Mouse (Mus musculus) c-Kit-positive CD71-positive TER-119-positive erythroid progenitor cells, embryonic 14.5 days (primary cell): Measurements from ENCODE around the gene Rbfox1.

Experiments used
- DNase-seq: peaks from one replicate; pipeline ENCODE4 v3.0.0-alpha.2; 2013; ENCODE audit warnings: low spot score

Rbfox1 gene

DNA sequence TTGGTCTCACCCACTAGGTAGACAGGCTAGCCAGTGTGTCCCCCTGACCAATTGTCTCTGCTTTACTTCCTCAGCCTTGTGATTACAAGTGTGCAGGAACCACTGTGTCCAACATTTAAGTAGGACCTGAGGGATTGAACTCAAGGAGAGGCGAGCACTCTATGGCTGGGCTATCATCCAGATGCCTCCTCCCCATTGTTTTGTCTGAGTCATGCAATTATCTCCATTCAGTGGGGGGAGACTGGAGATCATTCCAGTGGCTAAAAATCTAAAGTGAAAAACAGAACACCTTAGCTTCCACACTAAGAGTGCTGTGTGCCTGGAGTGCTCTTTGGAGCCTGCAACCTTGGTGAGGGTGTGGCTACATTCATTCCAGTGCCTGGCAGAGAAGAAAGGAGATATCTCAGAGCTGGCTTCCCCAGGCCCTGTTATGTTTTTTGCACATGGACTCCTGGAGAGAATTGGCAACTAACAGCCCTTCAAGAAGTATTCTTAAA lies 594.0 kb downstream of the Rbfox1 start:
- no peak for DNase-seq

GRCm38 (mm10) chr16:6479616-6480410 lies 594.7 kb downstream of the Rbfox1 start:
- DNase-seq: no peak

GRCm38 (mm10) chr16:6480411-6480728 lies 595.2 kb downstream of the Rbfox1 start:
- peak; percentile 30 for DNase-seq

GRCm38 (mm10) chr16:6483628-6484027 lies 598.5 kb downstream of the Rbfox1 start:
- no peak for DNase-seq

DNA sequence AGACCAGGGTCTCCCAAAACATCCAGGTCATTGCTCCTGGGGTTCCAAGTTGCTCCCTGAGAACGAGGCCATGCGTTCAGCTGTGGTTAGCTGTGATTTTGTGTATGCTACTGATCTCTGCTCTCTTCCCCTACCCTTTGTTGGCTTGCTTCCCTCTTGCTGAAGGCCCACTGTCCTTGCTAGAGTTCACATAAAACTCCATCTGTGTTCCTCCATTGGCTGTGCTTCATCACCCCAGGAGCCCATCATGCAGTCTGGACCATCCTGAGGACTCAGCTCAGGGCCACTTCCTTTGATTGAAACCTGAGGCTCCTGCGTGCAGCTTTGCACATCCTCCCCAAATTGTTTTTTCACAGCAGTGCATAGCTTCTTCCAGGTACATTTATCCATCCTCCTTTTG lies 600.5 kb downstream of the Rbfox1 start:
- DNase-seq: no peak

DNA sequence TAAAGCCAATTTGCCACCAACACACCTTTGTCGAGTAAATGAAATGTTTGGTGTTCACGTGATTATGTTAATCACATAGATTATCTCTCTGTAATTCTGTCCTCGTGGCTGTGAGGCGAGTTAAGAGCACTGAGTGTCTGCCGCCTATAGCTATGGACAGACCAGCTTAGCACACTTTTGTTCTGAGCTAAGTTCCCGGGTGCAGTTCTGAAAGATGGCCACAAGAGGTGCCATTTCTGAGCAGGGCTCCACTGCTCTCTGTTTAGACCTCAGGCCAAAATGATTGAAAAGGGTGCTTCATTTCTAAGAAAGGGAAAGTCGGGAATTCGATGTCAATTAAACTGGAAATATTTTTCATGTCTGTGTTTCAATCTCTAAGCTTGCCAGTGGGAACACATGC lies 617.1 kb downstream of the Rbfox1 start:
- DNase-seq: no peak

DNA sequence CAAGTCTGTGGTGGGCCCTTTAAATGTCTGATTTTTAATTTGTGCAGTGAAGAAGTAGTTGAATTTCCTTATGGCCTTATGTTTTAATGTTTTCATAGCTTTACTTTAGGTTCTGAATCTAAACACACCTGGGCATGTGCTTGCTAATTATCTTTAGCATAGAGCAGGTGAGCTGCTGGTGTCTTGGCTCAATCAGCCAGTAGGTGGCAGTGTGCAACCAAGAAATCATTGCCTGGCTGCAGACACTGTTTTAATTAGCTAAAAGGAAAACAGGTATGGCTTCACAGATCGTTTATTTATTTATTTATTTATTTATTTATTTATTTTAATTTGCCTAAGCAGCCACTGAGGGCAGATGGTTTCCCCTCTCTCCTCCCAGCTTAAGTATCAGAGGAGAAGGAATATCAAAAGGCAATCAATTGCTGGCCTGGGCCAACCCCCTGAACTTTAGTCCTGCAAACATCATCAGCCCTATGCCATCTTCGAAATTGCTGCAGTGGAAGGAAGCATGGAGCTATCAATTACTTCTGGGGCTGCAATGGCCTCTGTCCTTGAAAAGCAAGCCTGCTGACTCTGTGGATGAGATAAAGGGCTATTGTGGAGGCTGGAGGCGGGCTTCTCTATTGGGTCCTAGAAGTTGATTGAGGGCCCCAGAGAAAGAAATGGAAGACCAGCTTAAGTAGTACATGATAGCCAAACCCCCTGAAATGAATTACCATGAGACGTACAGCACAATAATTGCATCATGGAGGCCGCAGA lies 618.6 kb downstream of the Rbfox1 start:
- no peak for DNase-seq

- DNase-seq: no peak
Measured at GRCm38 (mm10) chr16:6508924-6509323, 623.8 kb downstream of the Rbfox1 start.

DNA sequence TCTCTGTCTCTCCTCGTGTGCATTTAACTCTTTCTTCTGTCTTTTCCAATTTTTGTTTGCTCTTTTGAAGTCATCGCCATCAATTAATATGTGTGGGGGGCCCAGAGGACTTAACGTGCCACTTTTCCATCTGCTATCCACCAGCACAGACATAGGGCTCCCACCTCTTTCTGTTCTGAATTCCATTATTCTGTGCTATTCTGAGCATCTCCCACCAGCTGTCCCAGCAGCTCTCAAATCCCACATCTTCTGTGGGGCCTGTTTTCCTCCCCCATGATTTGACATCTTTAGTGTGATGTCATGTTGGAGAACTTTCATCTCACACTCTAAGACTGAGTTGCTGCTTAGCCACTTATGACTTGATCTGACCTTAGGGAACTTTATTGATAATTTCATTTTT lies 634.3 kb downstream of the Rbfox1 start:
- no peak for DNase-seq

- no peak for DNase-seq
Measured at GRCm38 (mm10) chr16:6525507-6526170, 640.5 kb downstream of the Rbfox1 start.

DNA sequence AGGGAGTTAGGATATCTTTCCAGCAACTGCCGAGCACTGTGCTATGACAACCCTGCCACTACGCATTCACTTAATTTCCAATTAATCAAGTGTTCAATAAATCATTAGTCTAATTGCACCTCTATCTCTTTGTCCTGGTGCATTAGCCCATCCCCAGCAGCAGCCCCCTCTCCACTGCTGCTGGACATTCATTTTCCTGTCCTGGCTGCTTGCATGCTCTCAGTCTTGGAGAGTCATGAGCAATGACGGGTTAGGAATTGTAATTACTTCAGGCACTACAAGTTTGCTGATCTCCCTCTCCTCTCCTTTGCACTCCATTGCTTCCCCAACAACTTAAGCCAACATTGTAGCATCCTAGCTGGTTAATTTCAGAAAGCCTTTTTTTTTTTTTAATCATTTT lies 646.3 kb downstream of the Rbfox1 start:
- DNase-seq: no peak

- DNase-seq: no peak
Measured at GRCm38 (mm10) chr16:6532077-6532995, 647.2 kb downstream of the Rbfox1 start.

GRCm38 (mm10) chr16:6555776-6556175 lies 670.6 kb downstream of the Rbfox1 start:
- DNase-seq: no peak

GRCm38 (mm10) chr16:6557726-6558125 lies 672.6 kb downstream of the Rbfox1 start:
- no peak for DNase-seq

- DNase-seq: no peak
Measured at GRCm38 (mm10) chr16:6584700-6585099, 699.5 kb downstream of the Rbfox1 start.

DNA sequence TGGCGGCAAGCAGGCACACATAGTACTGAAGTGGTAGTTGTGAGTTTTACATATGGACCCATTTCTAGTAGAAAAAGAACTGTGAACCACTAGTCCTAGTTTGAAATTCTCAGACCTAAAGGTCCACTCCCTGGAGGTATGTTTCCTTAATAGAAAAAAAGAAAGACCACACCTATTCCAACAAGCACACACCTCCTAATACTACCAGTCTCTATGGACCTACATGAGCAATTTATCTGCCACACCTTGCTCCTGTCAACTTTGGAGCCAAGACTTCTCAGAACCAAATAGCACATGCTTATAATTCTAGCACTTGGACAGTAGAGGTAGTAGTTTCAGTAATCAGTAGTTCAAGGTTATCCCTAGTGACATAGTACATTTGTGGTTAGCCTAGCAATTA lies 700.0 kb downstream of the Rbfox1 start:
- DNase-seq: no peak

- no peak for DNase-seq
Measured at GRCm38 (mm10) chr16:6616526-6616925, 731.4 kb downstream of the Rbfox1 start.

DNA sequence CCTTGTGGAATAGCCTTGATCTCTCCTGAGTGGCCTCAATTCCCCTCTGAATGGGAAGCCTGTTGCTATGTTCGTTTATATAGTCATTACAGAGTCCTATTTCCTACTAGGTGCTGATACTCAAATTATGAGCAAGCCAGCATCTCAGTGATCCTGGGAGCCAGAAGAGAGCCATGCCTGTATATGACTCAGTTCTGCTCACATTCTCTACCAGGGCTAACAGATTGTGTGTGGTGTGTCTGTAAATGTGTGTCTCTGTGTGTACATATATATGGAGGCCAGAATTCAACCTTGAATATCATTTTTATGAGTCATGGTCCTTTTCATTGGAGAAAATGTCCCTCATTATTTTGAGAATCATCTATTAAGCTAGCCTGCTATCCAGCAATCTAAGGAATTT lies 755.2 kb downstream of the Rbfox1 start:
- DNase-seq: no peak

DNA sequence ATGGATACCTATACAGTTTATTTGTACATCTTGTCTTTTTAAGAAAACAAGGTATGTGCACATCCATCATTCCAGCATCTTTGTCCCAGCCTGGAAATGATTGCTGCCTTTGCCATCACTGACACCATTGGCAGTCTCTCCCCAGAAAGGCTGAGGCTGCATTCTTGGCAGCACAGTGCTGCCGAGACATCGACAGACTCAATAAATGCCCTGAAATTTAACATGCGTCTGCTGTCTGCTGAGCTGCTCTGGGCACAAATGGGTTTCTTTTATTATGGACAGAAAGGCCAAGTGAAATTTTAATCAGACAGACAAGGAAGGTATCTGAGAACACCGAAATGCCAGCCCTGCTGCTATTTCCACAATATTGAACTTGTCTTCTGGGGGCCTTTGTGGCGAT lies 761.8 kb downstream of the Rbfox1 start:
- no peak for DNase-seq

DNA sequence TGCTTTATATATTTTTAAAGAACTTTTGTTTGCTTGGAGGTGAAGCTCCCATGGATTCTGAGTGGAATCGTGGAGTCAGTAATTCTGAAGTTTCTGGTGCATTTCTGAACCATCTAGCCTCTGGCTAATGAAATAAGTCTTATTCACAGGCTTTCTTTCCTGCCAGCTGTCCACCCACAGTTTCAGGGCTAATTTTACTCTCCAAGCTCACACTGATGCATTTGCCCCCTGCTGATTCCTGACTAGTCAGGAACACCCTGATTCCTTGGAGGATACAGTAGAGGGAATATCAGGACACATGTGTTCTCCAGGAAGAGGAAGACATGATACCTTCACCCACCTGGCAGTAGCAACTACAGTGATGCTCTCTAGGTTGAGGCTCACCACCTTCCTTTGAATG lies 763.6 kb downstream of the Rbfox1 start:
- no peak for DNase-seq

- DNase-seq: no peak
Measured at GRCm38 (mm10) chr16:6658594-6658993, 773.4 kb downstream of the Rbfox1 start.
